Mouse (Mus musculus) intestine, postnatal 0 days (tissue): ENCODE results near the gene Tshr. TPM values are rescaled to one million over a fixed set of nuclear protein-coding genes. Genes with fewer than 3 reads are reported as not detected.

Experiments
- ATAC-seq: fragments of 200-750 bp; cut with Nextera tagmentation; 2 replicates; pipeline ENCODE4 v1.8.0; 2017; ENCODE audit warnings: mild to moderate bottlenecking, moderate TSS enrichment, moderate library complexity
- H3K27ac ChIP-seq: fragments of 300-500 bp; sonication (generic); 2 replicates; pipeline ENCODE4 v1.5.1; 2014; ENCODE audit warnings: mild to moderate bottlenecking, low read depth, low read length, moderate library complexity
- H3K27me3 ChIP-seq: fragments of 300-500 bp; sonication (generic); replicated peaks from 2 replicates; pipeline ENCODE4 v1.6.1; 2014; ENCODE audit warnings: low read length, mixed read lengths; ENCODE audit not compliant: control insufficient read depth, insufficient read depth
- H3K36me3 ChIP-seq: fragments of 300-500 bp; sonication (generic); 2 replicates; pipeline ENCODE4 v1.6.1; 2014; ENCODE audit warnings: mild to moderate bottlenecking, moderate library complexity; ENCODE audit not compliant: control insufficient read depth, insufficient read depth
- H3K4me1 ChIP-seq: fragments of 300-500 bp; sonication (generic); replicated peaks from 2 replicates; pipeline ENCODE4 v1.6.1; 2014; ENCODE audit warnings: antibody characterized with exemption, low read length, mixed read lengths; ENCODE audit not compliant: control insufficient read depth, insufficient read depth
- H3K4me2 ChIP-seq: fragments of 300-500 bp; sonication (generic); replicated peaks from 2 replicates; pipeline ENCODE4 v1.6.1; 2014; ENCODE audit warnings: low read depth, mild to moderate bottlenecking, moderate library complexity
- H3K4me3 ChIP-seq: fragments of 300-500 bp; sonication (generic); 2 replicates; pipeline ENCODE4 v1.5.1; 2014; ENCODE audit warnings: low read depth, low read length
- H3K9ac ChIP-seq: fragments of 300-500 bp; sonication (generic); 2 replicates; pipeline ENCODE4 v1.6.1; 2014; ENCODE audit warnings: mild to moderate bottlenecking, low read depth, low read length
- H3K9me3 ChIP-seq: fragments of 300-500 bp; sonication (generic); 2 replicates; pipeline ENCODE4 v1.6.1; 2016; ENCODE audit warnings: mixed run types; ENCODE audit not compliant: control insufficient read depth
- CTCF ChIP-seq: sonication (generic); IDR thresholded peaks from 2 replicates; pipeline ENCODE4 v1.5.1; 2016; ENCODE audit warnings: low read depth, mild to moderate bottlenecking, control low read depth, antibody characterized with exemption, moderate library complexity
- WGBS: fragments of 180-500 bp; shearing (Covaris S2); extraction: QIAGEN DNeasy Blood & Tissue Kit; methylation state at CpG from one replicate; pipeline ENCODE4 v1.1.7; 2014; 5-methylcytosine and 5-hydroxymethylcytosine counted together
- polyA plus RNA-seq: library from polyadenylated mRNA; unstranded; fragments of >200 nt; fragmentation: Nextera tagmentation; extraction: Ambion mirVana; gene quantifications from 2 replicates; pipeline ENCODE4 v1.2.1, GENCODE M21; 2015

Tshr gene
- polyA plus RNA-seq, 1 experiment from 2014 or later: 0.04 TPM

DNA sequence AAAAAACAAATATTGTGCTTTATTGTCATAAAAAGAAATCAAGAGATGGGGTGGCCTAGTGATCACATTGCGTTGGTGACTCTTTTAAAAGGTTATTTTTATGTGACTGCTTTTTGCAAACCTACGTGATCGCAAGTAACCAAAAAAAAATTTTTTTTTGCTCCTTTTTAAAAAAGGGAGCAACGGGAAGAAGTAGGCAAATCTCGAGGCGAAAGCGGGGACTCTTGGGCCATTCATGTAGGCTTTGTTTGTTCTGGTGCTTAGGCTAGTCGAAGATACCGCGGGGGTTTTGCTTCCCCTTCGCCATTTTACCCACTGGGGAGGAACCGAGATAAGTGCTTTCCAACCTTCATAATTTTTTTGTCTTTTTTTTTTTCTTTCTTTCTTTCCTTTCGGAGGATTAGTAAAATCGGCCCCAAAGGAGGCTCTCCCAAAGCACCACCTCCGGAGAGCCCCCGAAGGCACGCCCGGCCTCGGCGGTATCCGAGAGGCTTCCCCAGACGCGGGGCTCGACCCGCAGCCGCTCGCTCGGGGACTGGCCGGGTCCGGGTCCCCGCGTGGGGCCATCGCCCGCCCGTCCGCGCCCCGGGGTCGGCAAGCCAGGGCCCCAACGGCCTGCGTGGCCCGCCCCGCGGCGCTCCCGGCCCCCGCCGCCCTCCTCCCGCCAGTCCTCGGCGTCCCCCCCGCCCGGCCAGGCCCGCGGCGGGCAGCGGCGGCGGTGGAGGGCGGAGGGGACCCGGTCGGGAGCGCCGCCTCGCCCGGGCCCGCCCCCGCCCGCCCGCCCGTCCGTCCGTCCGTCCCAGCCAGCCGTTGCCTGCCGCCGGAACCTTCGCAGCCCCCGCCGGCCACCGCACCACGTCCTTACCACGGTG lies 204.5 kb downstream of the Tshr start:
- H3K27ac ChIP-seq: peak overlapping the region; percentile 97
- no peaks in the 10 kb centered on the region for H3K27me3 ChIP-seq
- peak; percentile 26 for ATAC-seq
- H3K9me3 ChIP-seq: no peaks in the 10 kb centered on the region
- H3K9ac ChIP-seq: peak overlapping the region; percentile 95
- no peaks in the 10 kb centered on the region for H3K4me1 ChIP-seq
- peaks cover 7% of the 10 kb centered on the region; the same call in 1 of the 2 replicates for H3K36me3 ChIP-seq
- H3K4me2 ChIP-seq: peak overlapping the region; percentile 64
- H3K4me3 ChIP-seq: peak overlapping the region; percentile 66
- no peak for TF ChIP-seq CTCF
- under 1% methylated on average over 61 of the region's 83 CpGs for WGBS

DNA sequence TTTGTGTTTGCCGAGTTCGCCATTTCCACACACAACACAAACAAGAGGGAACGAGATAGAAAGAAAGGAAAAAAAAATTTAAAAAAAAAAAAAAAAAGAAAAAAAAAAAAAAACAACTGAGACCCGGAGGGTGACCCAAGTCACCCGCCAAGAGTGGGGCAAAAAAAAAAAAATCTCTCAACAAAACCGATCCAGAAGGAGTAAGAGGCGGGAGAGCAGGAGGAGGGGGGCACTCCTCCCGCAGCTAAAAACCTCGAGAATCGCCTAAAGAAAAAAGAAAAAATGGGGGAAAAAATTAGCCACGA lies 205.1 kb downstream of the Tshr start:
- Histone ChIP-seq H3K9ac (peak overlapping the region; percentile 95), H3K4me2 (peak overlapping the region; percentile 64), H3K4me3 (peak overlapping the region; percentile 66), H3K36me3 (peaks cover 7% of the 10 kb centered on the region; the same call in 1 of the 2 replicates), H3K27me3 (no peaks in the 10 kb centered on the region), H3K4me1 (no peaks in the 10 kb centered on the region), H3K27ac (peak overlapping the region; percentile 97), H3K9me3 (no peaks in the 10 kb centered on the region)
- 0% methylated on average over 11 of the region's 11 CpGs for WGBS
- no peak for TF ChIP-seq CTCF
- ATAC-seq: no peak

DNA sequence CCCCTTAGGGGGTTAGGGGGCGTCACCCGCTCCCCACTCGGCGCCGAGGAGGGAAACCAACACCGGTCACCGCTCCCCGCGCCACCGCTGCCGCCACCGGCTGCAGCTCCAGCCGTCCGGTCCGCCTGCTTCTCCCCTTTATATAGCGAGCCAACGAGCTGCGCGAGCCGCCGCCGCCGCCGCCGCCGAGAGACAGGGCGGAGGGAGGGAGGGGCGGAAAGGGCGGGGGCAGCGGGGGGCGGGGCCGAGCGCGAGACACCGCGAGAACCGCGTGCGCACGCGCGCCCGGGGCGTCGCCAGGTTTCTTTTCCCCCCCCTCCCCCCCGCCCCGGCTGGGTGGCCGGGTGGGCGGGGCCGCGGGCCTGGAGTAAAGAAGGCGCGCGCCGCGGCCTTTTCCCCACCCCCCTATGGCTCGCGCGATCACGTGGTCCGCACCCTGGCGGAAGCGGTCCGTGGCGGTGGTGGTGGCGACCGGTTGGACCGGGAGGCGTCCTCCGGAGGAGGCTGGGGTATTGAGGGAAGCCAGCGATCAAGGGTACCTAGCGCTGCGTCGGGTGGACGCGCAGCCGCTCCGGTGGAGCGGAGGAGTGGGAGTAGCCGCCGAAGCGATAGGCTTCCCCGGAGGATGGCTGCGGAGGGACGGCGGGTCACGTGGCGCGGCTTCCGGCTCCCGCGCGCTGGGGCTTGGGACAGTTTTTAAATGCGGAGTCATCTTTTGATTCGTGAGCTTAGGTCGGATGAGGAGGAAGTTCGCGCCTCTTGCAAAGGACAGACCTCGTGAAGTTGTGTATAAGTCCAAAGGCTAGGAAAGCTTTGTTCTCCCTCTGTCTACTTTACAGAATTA lies 205.7 kb downstream of the Tshr start, which contains the start of gene Gtf2a1:
TSS of gene Gtf2a1 (minus strand) at position 641 of the 844 bp plus-strand sequence.
- Histone ChIP-seq H3K4me1 (no peaks in the 10 kb centered on the region), H3K9ac (peak within 1 kb of the TSS; percentile 95), H3K36me3 (peaks cover 4% of the 10 kb centered on the region; the same call in 1 of the 2 replicates), H3K4me2 (peak within 1 kb of the TSS; percentile 64), H3K27me3 (no peaks in the 10 kb centered on the region), H3K27ac (peak within 1 kb of the TSS; percentile 97), H3K9me3 (no peaks in the 10 kb centered on the region), H3K4me3 (peak within 1 kb of the TSS; percentile 66)
- under 1% methylated on average over 61 of the region's 99 CpGs for WGBS
- peak; percentile 89 for ATAC-seq
- 0 out of 2 replicates have a peak, but pooled peaks have one; percentile 3 for TF ChIP-seq CTCF

DNA sequence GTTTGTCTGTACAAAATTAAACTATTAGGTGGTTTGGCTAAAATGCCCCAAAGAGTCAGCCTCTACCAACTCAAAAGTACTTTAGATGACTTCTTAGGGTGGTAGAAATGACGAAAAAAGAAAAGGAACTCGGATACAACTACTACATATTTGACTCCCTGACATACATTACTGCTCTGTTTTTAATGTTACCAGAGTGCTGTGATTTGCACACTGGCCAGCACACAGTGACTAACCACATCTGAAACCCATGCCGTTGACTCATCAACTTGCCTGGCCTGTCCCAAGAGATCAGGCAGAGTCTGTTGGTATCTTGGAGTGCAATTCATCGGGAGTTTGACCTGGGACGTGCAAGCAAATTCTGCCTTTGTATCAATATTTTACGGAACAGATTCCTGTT lies 206.4 kb downstream of the Tshr start:
- peak; percentile 42 for ATAC-seq
- no peaks in the 10 kb centered on the region for H3K9me3 ChIP-seq
- H3K9ac ChIP-seq: peak overlapping the region; percentile 95
- H3K36me3 ChIP-seq: no peaks in the 10 kb centered on the region
- H3K27me3 ChIP-seq: no peaks in the 10 kb centered on the region
- peak overlapping the region; percentile 64 for H3K4me2 ChIP-seq
- 14% methylated on average over 6 of the region's 6 CpGs for WGBS
- H3K4me3 ChIP-seq: peak overlapping the region; percentile 66
- TF ChIP-seq CTCF: no peak
- no peaks in the 10 kb centered on the region for H3K4me1 ChIP-seq
- peak overlapping the region; percentile 97 for H3K27ac ChIP-seq

GRCm38 (mm10) chr12:91591191-91591590 lies 206.8 kb downstream of the Tshr start:
- peak overlapping the region; percentile 64 for H3K4me2 ChIP-seq
- 85% methylated on average over 1 of the region's 1 CpGs for WGBS
- TF ChIP-seq CTCF: no peak
- peak overlapping the region; percentile 97; the same call in 1 of the 2 replicates for H3K27ac ChIP-seq
- no peaks in the 10 kb centered on the region for H3K27me3 ChIP-seq
- H3K9me3 ChIP-seq: no peaks in the 10 kb centered on the region
- H3K9ac ChIP-seq: no peak overlapping the region
- H3K36me3 ChIP-seq: no peaks in the 10 kb centered on the region
- no peak for ATAC-seq
- no peaks in the 10 kb centered on the region for H3K4me1 ChIP-seq
- no peak overlapping the region for H3K4me3 ChIP-seq

DNA sequence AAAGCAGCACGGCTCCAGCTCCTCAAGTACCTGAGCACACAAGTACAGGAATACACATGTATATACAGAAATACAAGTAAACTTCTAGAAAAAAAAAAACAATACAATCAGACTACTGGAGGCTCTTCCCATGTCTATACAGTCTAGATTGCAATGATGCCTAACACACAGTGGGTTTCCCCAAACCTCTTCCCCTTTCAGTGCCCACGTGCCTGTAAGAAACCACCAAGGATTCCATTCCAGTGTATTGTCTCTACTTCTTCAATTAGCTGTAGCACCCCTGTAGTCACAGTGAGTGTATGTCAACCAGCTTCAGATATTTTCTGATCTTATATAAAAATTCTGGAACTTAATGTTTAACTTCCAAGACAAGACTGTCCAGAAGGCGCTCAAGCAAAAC lies 207.8 kb downstream of the Tshr start:
- Histone ChIP-seq H3K9me3 (no peaks in the 10 kb centered on the region), H3K4me1 (no peaks in the 10 kb centered on the region), H3K27ac (no peak overlapping the region), H3K4me3 (no peak overlapping the region), H3K4me2 (no peak overlapping the region), H3K27me3 (no peaks in the 10 kb centered on the region), H3K9ac (no peak overlapping the region), H3K36me3 (no peaks in the 10 kb centered on the region)
- 99% methylated on average over 3 of the region's 3 CpGs for WGBS
- no peak for ATAC-seq
- TF ChIP-seq CTCF: no peak

Other genes starting within 250 kb of the Tshr start
- 2.0 and 3.7 TPM in 2 replicates for gene Cep128, start 154 bp upstream of the Tshr start, polyA plus RNA-seq
- gene Gtf2a1, start 205.9 kb downstream of the Tshr start, polyA plus RNA-seq: 15.3 and 18.8 TPM in 2 replicates